Mouse (Mus musculus): ENCODE measurements around the gene D5Ertd579e. TPM values are rescaled to one million over a fixed set of nuclear protein-coding genes. Genes with fewer than 3 reads are reported as not detected.

D5Ertd579e gene
- total and polyA plus RNA-seq, 3 experiments = 13.7 to 29.4 (median 22.9) TPM

- Histone ChIP-seq H3K9me3 (replicated peaks; ENCODE audit: low read length) (peaks cover 15% of the 10 kb centered on the region), H3K9ac (ENCODE audit: insufficient read depth, low read depth) (no peak overlapping the region), H3K79me2 (replicated peaks; ENCODE audit: control insufficient read depth, extremely low read depth, insufficient read depth, poor library complexity, severe bottlenecking) (peaks cover 21% of the 10 kb centered on the region), H3K4me2 (ENCODE audit: insufficient read depth, low read depth, poor library complexity, severe bottlenecking) (no peak overlapping the region), H3K4me1 (ENCODE audit: control insufficient read depth in 1 of 2, insufficient read depth in 2 of 2) (peaks cover 14 to 74% of the 10 kb centered on the region in 2 experiments), H3K27ac (ENCODE audit: insufficient read depth, low read depth) (no peak overlapping the region), H3K36me3 (replicated peaks in 1 of 2; ENCODE audit: control insufficient read depth in 1 of 2, insufficient read depth in 1 of 2, low read length in 1 of 2) (peaks cover 28 to 60% of the 10 kb centered on the region in 2 experiments), H3K4me3 (replicated peaks in 1 of 3; ENCODE audit: low read depth in 2 of 3, low read length in 2 of 3, poor library complexity in 1 of 3) (no peak overlapping the region), H3K27me3 (replicated peaks) (no peaks in the 10 kb centered on the region)
- dilution Hi-C loops (cut with MboI; ENCODE audit: extremely low pct_ligation_motif_present, extremely low pct_unique_long_range_greater_than_20kb, low sequenced_read_pairs) = no loop called here
- TF ChIP-seq JUN (IDR thresholded peaks at IDR 0.05; ENCODE audit: insufficient read depth, low read depth, low read length) = no peak
- TF ChIP-seq ZNF384 (IDR thresholded peaks at IDR 0.05; ENCODE audit: low read depth, low read length) = no peak
- TF ChIP-seq EP300 (IDR thresholded peaks at IDR 0.05; ENCODE audit: low read length) = no peak
- no peak for TF ChIP-seq USF1 (IDR thresholded peaks at IDR 0.05; ENCODE audit: low read depth, low read length)
- TF ChIP-seq MAX (IDR thresholded peaks at IDR 0.05; ENCODE audit: low read length) = no peak
- no peak for TF ChIP-seq PAX5 (IDR thresholded peaks at IDR 0.05; ENCODE audit: low read length)
- TF ChIP-seq ZKSCAN1 (IDR thresholded peaks at IDR 0.05; ENCODE audit: borderline replicate concordance, low read depth, low read length) = no peak
- TF ChIP-seq CTCF (conservative IDR thresholded peaks at IDR 0.05 in 1 of 2, IDR thresholded peaks at IDR 0.05 in 1 of 2; ENCODE audit: low read depth in 2 of 2, low read length in 2 of 2) = no peak
- no peak for TF ChIP-seq CHD2 (IDR thresholded peaks at IDR 0.05; ENCODE audit: low read length)
- no peak for TF ChIP-seq MEF2A (IDR thresholded peaks at IDR 0.05; ENCODE audit: borderline replicate concordance, low read depth, low read length)
- no peak for TF ChIP-seq IRF4 (IDR thresholded peaks at IDR 0.05; ENCODE audit: low read depth, low read length)
- no peak for TF ChIP-seq ZMIZ1 (IDR thresholded peaks at IDR 0.05; ENCODE audit: low read depth, low read length)
- no peak for TF ChIP-seq SMC3 (IDR thresholded peaks at IDR 0.05; ENCODE audit: low read depth, low read length)
- TF ChIP-seq E2F4 (IDR thresholded peaks at IDR 0.05; ENCODE audit: insufficient replicate concordance, low read depth, low read length) = no peak
- TF ChIP-seq JUND (conservative IDR thresholded peaks at IDR 0.05; ENCODE audit: low read depth, low read length) = no peak
- no peak for TF ChIP-seq ELF1 (IDR thresholded peaks at IDR 0.05; ENCODE audit: low read depth, low read length)
- TF ChIP-seq TCF12 (IDR thresholded peaks at IDR 0.05; ENCODE audit: low read depth, low read length) = no peak
- in situ Hi-C loops (cut with MboI; ENCODE audit: low pct_ligation_motif_present, low pct_unique_long_range_greater_than_20kb, low sequenced_read_pairs) = no loop called here
- DNase-seq (ENCODE audit: extremely low read depth) = no peak
These were observed 125.7 kb downstream of the D5Ertd579e start for GRCm38 (mm10) chr5:36570098-36570497.

GRCm38 (mm10) chr5:36568118-36568517 is 127.7 kb downstream of the D5Ertd579e start:
- Histone ChIP-seq H3K4me2 (ENCODE audit: insufficient read depth, low read depth, poor library complexity, severe bottlenecking) (no peak overlapping the region), H3K27ac (ENCODE audit: insufficient read depth, low read depth) (no peak overlapping the region), H3K9me3 (replicated peaks; ENCODE audit: low read length) (peaks cover 15% of the 10 kb centered on the region), H3K9ac (ENCODE audit: insufficient read depth, low read depth) (no peak overlapping the region), H3K4me3 (replicated peaks in 1 of 3; ENCODE audit: low read depth in 2 of 3, low read length in 2 of 3, poor library complexity in 1 of 3) (no peak overlapping the region), H3K27me3 (replicated peaks) (no peaks in the 10 kb centered on the region), H3K79me2 (replicated peaks; ENCODE audit: control insufficient read depth, extremely low read depth, insufficient read depth, poor library complexity, severe bottlenecking) (peaks cover 22% of the 10 kb centered on the region), H3K36me3 (replicated peaks in 1 of 2; ENCODE audit: control insufficient read depth in 1 of 2, insufficient read depth in 1 of 2, low read length in 1 of 2) (peaks cover 28 to 63% of the 10 kb centered on the region in 2 experiments), H3K4me1 (ENCODE audit: control insufficient read depth in 1 of 2, insufficient read depth in 2 of 2) (peaks cover 21 to 70% of the 10 kb centered on the region in 2 experiments)
- no peak for DNase-seq (ENCODE audit: extremely low read depth)
- TF ChIP-seq USF2 (conservative IDR thresholded peaks at IDR 0.05; ENCODE audit: low read depth, low read length) (no peak), MYC (IDR thresholded peaks at IDR 0.05; ENCODE audit: low read depth, low read length) (no peak), SMC3 (IDR thresholded peaks at IDR 0.05; ENCODE audit: low read depth, low read length) (no peak), TCF12 (IDR thresholded peaks at IDR 0.05; ENCODE audit: low read depth, low read length) (no peak), ZNF384 (IDR thresholded peaks at IDR 0.05; ENCODE audit: low read depth, low read length) (no peak), GABPA (IDR thresholded peaks at IDR 0.05; ENCODE audit: insufficient replicate concordance, low read depth, low read length) (no peak), JUND (conservative IDR thresholded peaks at IDR 0.05; ENCODE audit: low read depth, low read length) (no peak), POLR2A (IDR thresholded peaks at IDR 0.05; ENCODE audit: low read depth, low read length) (no peak), E2F4 (IDR thresholded peaks at IDR 0.05; ENCODE audit: insufficient replicate concordance, low read depth, low read length) (no peak)
- dilution Hi-C loops (cut with MboI; ENCODE audit: extremely low pct_ligation_motif_present, extremely low pct_unique_long_range_greater_than_20kb, low sequenced_read_pairs) = no loop called here
- in situ Hi-C loops (cut with MboI; ENCODE audit: low pct_ligation_motif_present, low pct_unique_long_range_greater_than_20kb, low sequenced_read_pairs) = no loop called here

All from CH12.LX (cell line).